Mouse (Mus musculus): ENCODE measurements around the gene Ap3s2. TPM values are rescaled to one million over a fixed set of nuclear protein-coding genes. Genes with fewer than 3 reads are reported as not detected.

Ap3s2 gene
- polyA plus RNA-seq, 1 experiment, result 14.5 TPM

DNA sequence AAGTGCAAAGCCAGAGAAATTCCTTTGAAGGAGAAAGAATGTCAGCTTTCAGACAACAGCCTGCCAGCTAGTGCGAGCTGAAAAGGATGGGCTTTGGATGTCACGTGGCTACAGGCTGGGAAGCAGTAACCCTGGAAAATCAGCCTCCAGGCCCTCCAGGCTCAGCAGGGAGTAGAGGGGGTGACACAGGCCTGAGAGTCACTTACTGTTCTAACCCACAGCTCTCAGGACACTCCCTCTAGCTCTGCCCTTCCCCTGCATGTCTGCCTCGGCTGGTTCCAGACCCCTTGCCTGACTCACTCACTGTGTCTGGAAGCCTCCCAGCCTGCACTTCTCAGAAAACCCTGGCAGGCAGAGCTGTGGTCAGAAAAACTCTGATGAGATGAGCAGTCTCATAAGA is 39.5 kb downstream of the Ap3s2 start:
- H3K4me1 ChIP-seq (ENCODE audit: control insufficient read depth, insufficient read depth, low read length), result no peaks in the 10 kb centered on the region
- WGBS, result 76% methylated on average over 3 of the region's 3 CpGs
- TF ChIP-seq POLR2A (IDR thresholded peaks at IDR 0.05; ENCODE audit: borderline replicate concordance, control insufficient read depth, low read depth, low read length) (no peak), CTCF (IDR thresholded peaks at IDR 0.05; ENCODE audit: control insufficient read depth, insufficient read depth, low read length) (no peak)
- no peak overlapping the region for H3K4me3 ChIP-seq (replicated peaks; ENCODE audit: control insufficient read depth, low read depth, low read length)
- no peak overlapping the region for H3K27ac ChIP-seq (ENCODE audit: control insufficient read depth, insufficient read depth, low read depth, low read length, poor library complexity)

GRCm38 (mm10) chr7:79880033-79880432 is 40.4 kb downstream of the Ap3s2 start:
- no peak overlapping the region for H3K4me3 ChIP-seq (replicated peaks; ENCODE audit: control insufficient read depth, low read depth, low read length)
- H3K27ac ChIP-seq (ENCODE audit: control insufficient read depth, insufficient read depth, low read depth, low read length, poor library complexity), result no peak overlapping the region
- 89% methylated on average over 6 of the region's 6 CpGs for WGBS
- TF ChIP-seq POLR2A (IDR thresholded peaks at IDR 0.05; ENCODE audit: borderline replicate concordance, control insufficient read depth, low read depth, low read length) (no peak), CTCF (IDR thresholded peaks at IDR 0.05; ENCODE audit: control insufficient read depth, insufficient read depth, low read length) (no peak)
- H3K4me1 ChIP-seq (ENCODE audit: control insufficient read depth, insufficient read depth, low read length), result no peaks in the 10 kb centered on the region

DNA sequence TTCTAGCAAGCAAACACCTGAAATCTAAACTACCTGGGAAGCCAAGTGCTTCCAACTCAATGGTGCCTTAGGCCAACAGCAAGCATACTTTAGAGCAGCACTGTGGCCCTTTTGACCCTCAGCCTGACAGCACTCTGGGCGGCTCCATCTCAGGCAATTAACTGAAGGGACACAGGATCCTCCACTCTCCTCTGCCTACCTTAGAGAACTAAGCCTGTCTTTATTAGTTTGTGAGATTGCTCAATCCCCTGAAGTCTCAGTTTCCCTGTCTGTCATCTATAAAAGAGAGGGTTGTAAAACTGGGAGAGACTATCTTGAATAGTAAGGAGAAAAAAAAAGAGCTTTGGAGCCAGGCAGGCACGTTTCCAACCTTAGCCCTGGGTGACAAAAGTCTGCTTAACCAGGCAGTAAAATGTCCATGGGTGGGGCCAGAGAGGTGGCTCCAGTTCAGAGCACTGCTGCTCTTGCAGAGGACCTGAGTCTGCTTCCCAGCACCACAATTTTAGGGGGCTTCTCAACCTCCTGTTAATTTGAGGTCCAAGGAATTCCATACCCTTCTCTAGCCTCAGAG is 41.9 kb downstream of the Ap3s2 start:
- 67% methylated on average over 2 of the region's 2 CpGs for WGBS
- Histone ChIP-seq H3K4me1 (ENCODE audit: control insufficient read depth, insufficient read depth, low read length) (no peaks in the 10 kb centered on the region), H3K4me3 (replicated peaks; ENCODE audit: control insufficient read depth, low read depth, low read length) (no peak overlapping the region), H3K27ac (ENCODE audit: control insufficient read depth, insufficient read depth, low read depth, low read length, poor library complexity) (no peak overlapping the region)
- TF ChIP-seq POLR2A (IDR thresholded peaks at IDR 0.05; ENCODE audit: borderline replicate concordance, control insufficient read depth, low read depth, low read length) (no peak), CTCF (IDR thresholded peaks at IDR 0.05; ENCODE audit: control insufficient read depth, insufficient read depth, low read length) (no peak)

- 77% methylated on average over 6 of the region's 6 CpGs for WGBS
- no peaks in the 10 kb centered on the region for H3K4me1 ChIP-seq (ENCODE audit: control insufficient read depth, insufficient read depth, low read length)
- TF ChIP-seq CTCF (IDR thresholded peaks at IDR 0.05; ENCODE audit: control insufficient read depth, insufficient read depth, low read length), result no peak
- no peak for TF ChIP-seq POLR2A (IDR thresholded peaks at IDR 0.05; ENCODE audit: borderline replicate concordance, control insufficient read depth, low read depth, low read length)
- no peak overlapping the region for H3K27ac ChIP-seq (ENCODE audit: control insufficient read depth, insufficient read depth, low read depth, low read length, poor library complexity)
- no peak overlapping the region for H3K4me3 ChIP-seq (replicated peaks; ENCODE audit: control insufficient read depth, low read depth, low read length)
Observed at GRCm38 (mm10) chr7:79873407-79873806, 47.0 kb downstream of the Ap3s2 start.

GRCm38 (mm10) chr7:79871797-79872345 is 48.6 kb downstream of the Ap3s2 start:
- WGBS, result 86% methylated on average over 6 of the region's 6 CpGs
- no peak overlapping the region for H3K27ac ChIP-seq (ENCODE audit: control insufficient read depth, insufficient read depth, low read depth, low read length, poor library complexity)
- no peaks in the 10 kb centered on the region for H3K4me1 ChIP-seq (ENCODE audit: control insufficient read depth, insufficient read depth, low read length)
- H3K4me3 ChIP-seq (replicated peaks; ENCODE audit: control insufficient read depth, low read depth, low read length), result no peak overlapping the region
- TF ChIP-seq CTCF (IDR thresholded peaks at IDR 0.05; ENCODE audit: control insufficient read depth, insufficient read depth, low read length) (no peak), POLR2A (IDR thresholded peaks at IDR 0.05; ENCODE audit: borderline replicate concordance, control insufficient read depth, low read depth, low read length) (no peak)

- WGBS, result 46% methylated on average over 6 of the region's 6 CpGs
- TF ChIP-seq POLR2A (IDR thresholded peaks at IDR 0.05; ENCODE audit: borderline replicate concordance, control insufficient read depth, low read depth, low read length) (no peak), CTCF (IDR thresholded peaks at IDR 0.05; ENCODE audit: control insufficient read depth, insufficient read depth, low read length) (no peak)
- Histone ChIP-seq H3K4me3 (replicated peaks; ENCODE audit: control insufficient read depth, low read depth, low read length) (no peak overlapping the region), H3K4me1 (ENCODE audit: control insufficient read depth, insufficient read depth, low read length) (no peaks in the 10 kb centered on the region), H3K27ac (ENCODE audit: control insufficient read depth, insufficient read depth, low read depth, low read length, poor library complexity) (no peak overlapping the region)
Observed at GRCm38 (mm10) chr7:79869072-79869719, 51.3 kb downstream of the Ap3s2 start.

GRCm38 (mm10) chr7:79868475-79868874 is 52.0 kb downstream of the Ap3s2 start:
- no peak overlapping the region for H3K4me3 ChIP-seq (replicated peaks; ENCODE audit: control insufficient read depth, low read depth, low read length)
- no peak for TF ChIP-seq POLR2A (IDR thresholded peaks at IDR 0.05; ENCODE audit: borderline replicate concordance, control insufficient read depth, low read depth, low read length)
- TF ChIP-seq CTCF (IDR thresholded peaks at IDR 0.05; ENCODE audit: control insufficient read depth, insufficient read depth, low read length), result no peak
- H3K27ac ChIP-seq (ENCODE audit: control insufficient read depth, insufficient read depth, low read depth, low read length, poor library complexity), result no peak overlapping the region
- WGBS, result 76% methylated on average over 7 of the region's 7 CpGs
- H3K4me1 ChIP-seq (ENCODE audit: control insufficient read depth, insufficient read depth, low read length), result no peaks in the 10 kb centered on the region

GRCm38 (mm10) chr7:79867861-79868260 is 52.6 kb downstream of the Ap3s2 start:
- Histone ChIP-seq H3K4me3 (replicated peaks; ENCODE audit: control insufficient read depth, low read depth, low read length) (no peak overlapping the region), H3K27ac (ENCODE audit: control insufficient read depth, insufficient read depth, low read depth, low read length, poor library complexity) (no peak overlapping the region), H3K4me1 (ENCODE audit: control insufficient read depth, insufficient read depth, low read length) (no peaks in the 10 kb centered on the region)
- 86% methylated on average over 13 of the region's 13 CpGs for WGBS
- TF ChIP-seq POLR2A (IDR thresholded peaks at IDR 0.05; ENCODE audit: borderline replicate concordance, control insufficient read depth, low read depth, low read length) (no peak), CTCF (IDR thresholded peaks at IDR 0.05; ENCODE audit: control insufficient read depth, insufficient read depth, low read length) (no peak)

Data from bone marrow, adult 2 months (tissue).